28 mouse cellular contexts compared by ENCODE assay signal in the genomic region with DNA sequence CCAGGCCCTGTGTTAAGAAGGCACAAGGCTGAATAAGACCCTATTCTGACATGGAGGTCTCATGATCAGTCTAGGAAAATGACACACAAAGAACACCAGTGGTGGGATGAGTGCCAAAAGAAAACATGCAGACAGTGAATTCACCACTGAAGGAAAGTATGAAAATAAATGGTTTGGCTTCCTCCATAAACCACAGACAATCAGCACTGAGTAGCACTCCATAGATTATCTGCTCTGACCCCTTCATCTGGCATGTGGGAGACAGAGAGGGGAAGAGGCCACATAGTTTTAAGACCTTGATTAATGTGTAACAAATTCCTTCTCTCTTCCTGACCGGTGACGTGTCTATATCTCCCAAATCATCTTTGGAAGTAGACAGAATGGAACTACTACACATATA. TPM values are rescaled to one million over a fixed set of nuclear protein-coding genes. Genes with fewer than 3 reads are reported as not detected.
DNase-seq lines count a peak whose midpoint lies in the region; ATAC-seq and TF ChIP-seq lines count a peak whose summit lies in the region.
"Had no signal": no experiment of that assay in that cellular context is flagged by ENCODE, and none has a peak within 500 bp of the region (broad histone marks: within the 10 kb centered on the region; RNA-seq: fewer than 3 reads in every experiment).

No protein-coding gene starts in this region.

- H3K4me3 ChIP-seq in kidney, adult 2 months (ENCODE audit: insufficient read depth, low read depth, low read length), result no peak overlapping the region
- H3K4me3 ChIP-seq in embryonic fibroblast, embryonic 13.5 days (ENCODE audit: insufficient read depth, low read length), result no peak overlapping the region
- H3K4me3 ChIP-seq in forebrain, embryonic 14.5 days (ENCODE audit: low read depth, low read length), result no peak overlapping the region
- H3K4me3 ChIP-seq: embryonic facial prominence, embryonic 10.5 days; embryonic facial prominence, embryonic 15.5 days; forebrain, embryonic 13.5 days; hindbrain, embryonic 13.5 days; layer of hippocampus, adult 2 months; left cerebral cortex, adult 2 months; limb, embryonic 13.5 days had no signal

- no peak overlapping the region for H3K9ac ChIP-seq in forebrain, embryonic 14.5 days (ENCODE audit: low read length)
- H3K9ac ChIP-seq: embryonic facial prominence, embryonic 15.5 days; forebrain, embryonic 13.5 days; hindbrain, embryonic 13.5 days; limb, embryonic 13.5 days had no signal

- no peak overlapping the region for H3K4me2 ChIP-seq in forebrain, embryonic 14.5 days (ENCODE audit: low read length)
- H3K4me2 ChIP-seq: embryonic facial prominence, embryonic 15.5 days; forebrain, embryonic 13.5 days; heart, embryonic 11.5 days; hindbrain, embryonic 13.5 days; limb, embryonic 13.5 days; liver, embryonic 11.5 days; midbrain, embryonic 11.5 days had no signal

- no peaks in the 10 kb centered on the region for H3K9me3 ChIP-seq in forebrain, embryonic 14.5 days (replicated peaks; ENCODE audit: control insufficient read depth, low read length)
- H3K9me3 ChIP-seq: embryonic facial prominence, embryonic 15.5 days; forebrain, embryonic 13.5 days; limb, embryonic 13.5 days had no signal

- DNase-seq in kidney, adult 2 months, result peak; percentile 25
- DNase-seq in kidney, postnatal 25 days, result no peak
- peak; percentile 38 for DNase-seq in kidney, postnatal 14 days
- no peak for DNase-seq in kidney, postnatal 4 days
- DNase-seq in 416B (ENCODE audit: low read depth), result peak; percentile 16
- no peak for DNase-seq in forebrain, embryonic 14.5 days (ENCODE audit: low spot score)
- DNase-seq: adrenal gland, adult 8-10 months; cerebellum, adult 2 months; cerebellum, postnatal 14 days; gastrocnemius, postnatal 14 days; heart, adult 18-20 months; heart, postnatal 36 days; kidney, adult 11 months; lung, postnatal 36 days; spleen, adult 18-20 months; thymus, postnatal 14 days had no signal

- no peak for TF ChIP-seq POLR2A in kidney, adult 2 months (IDR thresholded peaks at IDR 0.05; ENCODE audit: low read depth, low read length)
- TF ChIP-seq POLR2A in embryonic fibroblast, embryonic 13.5 days (IDR thresholded peaks at IDR 0.05; ENCODE audit: low read depth, low read length), result no peak

- 4% methylated on average over 2 of the region's 2 CpGs for WGBS in kidney, adult 2 months
- WGBS in forebrain, embryonic 14.5 days, result 95% methylated on average over 2 of the region's 2 CpGs

- peaks cover 10% of the 10 kb centered on the region; the same call in 1 of the 2 replicates for H3K4me1 ChIP-seq in kidney, adult 2 months (ENCODE audit: control insufficient read depth, insufficient read depth, low read length)
- peaks cover 5% of the 10 kb centered on the region for H3K4me1 ChIP-seq in embryonic fibroblast, embryonic 13.5 days (ENCODE audit: control insufficient read depth, insufficient read depth, low read length)
- H3K4me1 ChIP-seq in forebrain, embryonic 14.5 days (ENCODE audit: control insufficient read depth, insufficient read depth, low read length), result no peaks in the 10 kb centered on the region
- H3K4me1 ChIP-seq: forebrain, embryonic 13.5 days; hindbrain, embryonic 13.5 days had no signal

- H3K36me3 ChIP-seq in kidney, adult 2 months (ENCODE audit: control insufficient read depth, insufficient read depth, low read length), result no peaks in the 10 kb centered on the region
- H3K36me3 ChIP-seq in forebrain, embryonic 14.5 days (ENCODE audit: control insufficient read depth, insufficient read depth, low read length), result no peaks in the 10 kb centered on the region
- H3K36me3 ChIP-seq: embryonic facial prominence, embryonic 10.5 days; embryonic facial prominence, embryonic 15.5 days; hindbrain, embryonic 13.5 days; limb, embryonic 13.5 days had no signal

- ATAC-seq in forebrain, embryonic 14.5 days, result no peak
- ATAC-seq: forebrain, embryonic 13.5 days; midbrain, embryonic 16.5 days had no signal

- H3K27ac ChIP-seq in kidney, adult 2 months (ENCODE audit: insufficient read depth, low read depth, low read length), result no peak overlapping the region
- peak overlapping the region; percentile 73 for H3K27ac ChIP-seq in embryonic fibroblast, embryonic 13.5 days (ENCODE audit: insufficient read depth, low read length)
- H3K27ac ChIP-seq in forebrain, embryonic 14.5 days (ENCODE audit: low read depth, low read length), result no peak overlapping the region
- H3K27ac ChIP-seq: embryonic facial prominence, embryonic 10.5 days; embryonic facial prominence, embryonic 15.5 days; forebrain, embryonic 13.5 days; hindbrain, embryonic 13.5 days; layer of hippocampus, adult 2 months; left cerebral cortex, adult 2 months; limb, embryonic 13.5 days had no signal

- TF ChIP-seq CTCF in kidney, adult 2 months (conservative IDR thresholded peaks at IDR 0.05; ENCODE audit: insufficient read depth, insufficient read length, low read depth, low read length), result no peak
- TF ChIP-seq CTCF in embryonic fibroblast, embryonic 13.5 days (IDR thresholded peaks at IDR 0.05; ENCODE audit: borderline replicate concordance, insufficient read depth, low read length), result no peak

- no peaks in the 10 kb centered on the region for H3K27me3 ChIP-seq in kidney, adult 2 months (replicated peaks; ENCODE audit: control insufficient read depth, insufficient read depth, low read length)
- no peaks in the 10 kb centered on the region for H3K27me3 ChIP-seq in forebrain, embryonic 14.5 days (replicated peaks; ENCODE audit: control insufficient read depth, insufficient read depth, low read length)
- H3K27me3 ChIP-seq: embryonic facial prominence, embryonic 15.5 days; limb, embryonic 13.5 days had no signal

RNA-seq across cellular contexts. Expression of a gene that starts 47.4 kb away (rescaled TPM):
- polyA plus RNA-seq in kidney, adult 2 months (2012; rRNA removed), result 54.4 and 78.8 TPM in 2 replicates
- polyA plus RNA-seq in embryonic fibroblast, embryonic 13.5 days (2011; ENCODE audit: insufficient read length, low read depth, missing spikeins), result 88.5 and 106 TPM in 2 replicates
- polyA plus RNA-seq in forebrain, embryonic 14.5 days (2014; fragmentation: Nextera tagmentation; extraction: Ambion mirVana), result 15.2 and 20.5 TPM in 2 replicates

Comparison
In these comparisons a context has a peak if more than half of its experiments do, and no peak if none do; other contexts are left out.
1. DNase-seq: peak in kidney, adult 2 months (single experiment), kidney, postnatal 14 days (single experiment) and 416B (single experiment); none in kidney, postnatal 25 days (0 of 2), kidney, postnatal 4 days (0 of 2) and forebrain, embryonic 14.5 days (single experiment).